Mouse (Mus musculus) adrenal gland, postnatal 14 days (tissue): ENCODE results near the gene Grid1. TPM values are rescaled to one million over a fixed set of nuclear protein-coding genes. Genes with fewer than 3 reads are reported as not detected.

ENCODE experiments used
- DNase-seq: peaks from one replicate; pipeline ENCODE4 v3.0.0; 2021; ENCODE audit warnings: mixed read lengths
- microRNA-seq, 2 experiments: library from miRNA; unstranded; fragments of <30 nt; microRNA quantifications; one replicate each; pipeline ENCODE4 v1.2.0; 2021
- total RNA-seq: library from RNA; stranded (reverse); gene quantifications from 2 replicates; pipeline ENCODE4 v1.2.3, GENCODE M21; 2021

Grid1 gene
- total RNA-seq, 1 experiment from 2014 or later, result 0.41 TPM

GRCm38 (mm10) chr14:35486017-35486416, 666.1 kb downstream of the Grid1 start:
- no peak for DNase-seq

DNA sequence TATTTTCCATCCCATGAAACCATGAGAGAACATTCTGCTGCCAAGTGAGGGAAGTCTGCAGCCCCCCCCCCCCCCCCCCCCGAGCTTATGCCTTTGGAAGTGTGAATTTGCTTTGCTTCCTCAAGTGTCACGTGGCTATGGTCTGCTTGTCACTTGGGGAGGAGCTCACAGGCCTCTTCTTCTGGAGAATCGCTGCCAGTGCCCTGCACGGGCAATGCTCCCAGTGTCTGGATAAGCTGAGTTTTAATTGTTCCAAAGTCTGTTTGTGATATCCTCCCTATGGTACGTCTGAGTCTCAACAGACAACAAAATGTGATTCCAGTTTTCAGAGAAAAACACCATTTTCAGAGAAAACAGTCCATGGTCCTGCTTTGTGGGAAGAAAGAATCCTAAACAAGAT, 682.4 kb downstream of the Grid1 start:
- DNase-seq, result no peak

- no peak for DNase-seq
These were observed 699.5 kb downstream of the Grid1 start for GRCm38 (mm10) chr14:35519402-35519801.

DNA sequence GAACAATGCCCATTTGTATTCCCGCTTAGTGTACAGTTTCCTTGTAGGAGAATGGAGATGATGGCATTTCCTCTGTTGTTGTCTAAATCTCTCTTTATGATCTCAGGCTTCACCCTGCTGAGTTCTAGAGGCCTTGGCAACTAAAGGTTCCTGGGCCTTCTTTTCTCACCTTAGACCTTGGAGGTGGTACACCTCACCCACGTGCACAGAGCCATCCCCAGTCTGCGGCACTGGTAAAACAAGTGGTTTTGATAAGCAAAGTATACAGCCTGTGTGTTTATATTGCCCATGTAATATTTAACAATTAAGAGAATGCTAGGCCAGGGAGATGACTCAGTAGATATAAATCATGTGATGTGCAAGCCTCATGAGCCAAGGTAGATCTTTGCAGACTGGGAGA, 718.9 kb downstream of the Grid1 start:
- no peak for DNase-seq

DNA sequence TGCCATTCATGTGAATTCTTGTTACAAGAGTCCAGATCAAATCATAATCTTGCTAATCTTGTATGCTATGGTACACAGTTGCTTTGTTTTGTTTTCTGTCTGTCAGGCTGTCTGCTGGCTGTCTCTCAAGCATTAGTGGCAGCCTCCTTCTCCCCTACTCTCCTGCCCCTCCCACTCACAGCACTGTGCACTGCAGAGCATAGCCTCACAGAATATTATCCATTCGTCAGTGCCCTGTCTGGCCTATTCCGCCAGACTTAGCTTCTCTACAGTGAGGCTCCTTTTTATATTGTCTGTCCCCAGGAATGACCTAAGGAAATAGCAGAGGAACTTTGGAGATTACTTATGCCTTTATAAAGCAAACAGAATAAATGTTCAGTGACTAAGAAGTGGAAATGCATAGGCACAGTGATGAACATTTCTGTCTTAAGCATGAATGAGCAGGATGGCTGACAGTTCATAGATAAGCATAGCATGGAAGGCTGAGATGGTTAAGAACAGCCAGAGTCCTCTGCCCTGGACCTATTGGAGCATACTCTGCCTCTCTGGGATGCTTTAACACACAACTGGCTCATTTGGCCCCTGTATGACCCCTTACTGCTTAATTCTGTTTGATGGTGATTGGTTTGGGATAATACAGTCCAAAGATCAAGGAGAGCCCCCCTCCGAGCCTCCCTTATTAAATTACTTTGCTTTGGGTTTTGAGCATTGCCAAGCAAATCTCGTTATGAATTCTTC, 721.5 kb downstream of the Grid1 start:
- DNase-seq, result no peak

- DNase-seq, result no peak
These were observed 722.1 kb downstream of the Grid1 start for GRCm38 (mm10) chr14:35541992-35542380.

DNA sequence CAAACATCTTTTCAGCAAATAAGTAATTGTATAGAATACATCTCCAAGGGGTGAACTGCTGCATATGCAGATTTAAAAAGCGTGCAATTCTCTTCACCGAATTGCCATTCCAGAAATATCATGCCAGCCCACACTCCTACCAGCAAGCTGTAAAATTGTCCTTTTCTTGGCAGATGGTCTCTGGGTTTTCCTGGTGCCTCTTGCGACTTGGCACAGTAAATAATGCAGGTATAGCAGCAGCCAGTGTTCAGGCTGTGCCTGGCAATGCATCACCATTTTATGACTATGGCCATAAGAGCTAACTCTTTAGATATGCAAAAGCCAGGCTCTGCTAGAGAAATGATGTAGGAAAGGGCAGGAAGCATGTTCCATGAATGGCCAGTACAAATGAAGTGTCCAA, 734.4 kb downstream of the Grid1 start:
- no peak for DNase-seq

DNA sequence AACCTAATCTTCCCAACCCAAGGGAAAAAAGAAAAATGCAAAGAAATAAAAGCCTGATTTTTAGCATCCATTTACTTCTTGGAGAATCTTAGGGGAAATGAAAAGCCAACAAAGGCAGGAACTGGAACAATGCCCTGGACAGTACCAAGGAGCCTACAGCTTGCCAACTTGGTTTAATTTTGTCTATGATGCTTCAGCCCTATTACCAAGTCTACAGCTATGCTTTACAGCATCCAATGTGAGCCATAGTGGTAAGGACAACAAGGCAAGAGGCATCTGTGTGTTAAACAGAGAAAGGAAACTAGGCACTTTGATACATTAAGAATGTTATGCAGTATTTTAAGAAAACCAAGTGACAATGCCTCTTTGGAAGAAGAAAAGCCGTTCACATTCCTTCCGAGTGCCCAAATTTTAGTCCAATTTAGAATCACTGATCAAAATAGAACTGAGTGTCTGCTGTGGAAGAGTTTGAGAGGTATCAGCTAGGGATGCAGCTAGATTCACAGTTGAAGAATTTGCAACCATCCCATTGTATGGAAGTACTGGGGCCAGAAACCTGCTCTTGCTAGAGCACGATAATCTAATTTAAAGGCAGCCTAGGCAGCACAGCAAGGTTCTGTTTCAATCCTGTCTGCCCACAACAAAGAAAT, 741.5 kb downstream of the Grid1 start:
- no peak for DNase-seq

GRCm38 (mm10) chr14:35572991-35573502, 753.1 kb downstream of the Grid1 start:
- DNase-seq, result no peak

- no peak for DNase-seq
These were observed 754.6 kb downstream of the Grid1 start for GRCm38 (mm10) chr14:35574489-35574888.

GRCm38 (mm10) chr14:35575285-35575684, 755.4 kb downstream of the Grid1 start:
- no peak for DNase-seq

DNA sequence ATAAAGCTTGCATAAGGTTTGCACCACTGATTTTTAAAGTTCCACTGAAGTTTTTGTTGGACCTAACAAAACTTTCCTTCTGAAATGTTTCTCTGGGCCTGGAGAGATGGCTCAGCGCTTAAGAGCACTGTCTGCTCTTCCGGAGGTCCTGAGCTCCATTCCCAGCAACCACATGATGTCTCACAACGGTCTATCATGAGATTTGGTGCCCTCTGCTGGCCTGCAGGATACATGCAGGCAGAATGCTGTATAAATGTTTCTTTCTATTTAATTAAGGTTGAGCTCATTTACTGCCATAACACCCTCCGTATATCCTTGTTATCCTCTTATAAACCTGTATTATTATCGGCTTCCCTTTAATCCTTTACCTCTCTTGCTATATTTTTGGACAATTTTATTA, 805.8 kb downstream of the Grid1 start:
- no peak for DNase-seq

Small RNAs within 50 kb of the gene (microRNA-seq; reads per million reads assigned to microRNA genes)
- gene Mir346, result 1.7 to 3.8 reads per million in 2 experiments

Other genes starting within 250 kb of the Grid1 start
- gene Ldb3, start 231.4 kb upstream of the Grid1 start, total RNA-seq, result 0.44 and 1.2 TPM in 2 replicates
- not detected in 2 replicates for gene Opn4, start 220.0 kb upstream of the Grid1 start, total RNA-seq
- gene Wapl, start 146.2 kb upstream of the Grid1 start, total RNA-seq, result 78.3 and 79.8 TPM in 2 replicates